Mouse (Mus musculus): Measurements from ENCODE around the gene Bend5. TPM values are rescaled to one million over a fixed set of nuclear protein-coding genes. Genes with fewer than 3 reads are reported as not detected.
A peak's percentile ranks its signal among the peaks of the same experiment; 100 is the strongest.

The Bend5 gene
- polyA plus RNA-seq, 1 experiment: 0.07 TPM

DNA sequence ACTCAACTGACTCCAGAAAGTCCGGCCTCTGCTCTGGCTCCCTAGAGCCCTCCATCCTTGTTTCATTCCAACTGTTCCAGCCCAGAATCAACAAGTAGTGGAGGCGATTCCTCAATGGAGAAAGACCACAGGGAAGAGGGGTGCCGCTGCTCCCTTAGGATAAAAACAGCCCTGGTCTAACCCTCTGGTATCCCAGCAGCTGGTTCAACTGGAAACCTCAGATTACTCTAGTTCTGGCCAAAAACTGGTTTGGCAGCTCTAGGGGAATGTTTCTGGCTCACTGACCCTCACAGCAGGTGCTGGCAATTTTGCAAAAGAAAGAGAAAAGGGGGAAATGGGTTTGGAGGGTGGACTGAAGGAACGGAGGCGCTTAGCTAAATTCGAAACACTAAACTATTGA lies 407 bp upstream of the Bend5 start:
- TF ChIP-seq GATA1 (IDR thresholded peaks at IDR 0.05; ENCODE audit: borderline replicate concordance, low read length) (no peak), FLI1 (IDR thresholded peaks at IDR 0.05; ENCODE audit: low read length) (no peak)
- Histone ChIP-seq H3K4me1 (peaks cover 6% of the 10 kb centered on the region), H3K9me3 (peaks cover 11% of the 10 kb centered on the region; the same call in 1 of the 2 replicates), H3K27me3 (replicated peaks) (peaks cover 30% of the 10 kb centered on the region), H3K36me3 (replicated peaks; ENCODE audit: low read length) (no peaks in the 10 kb centered on the region), H3K4me3 (replicated peaks) (peak overlapping the region; percentile 84)

DNA sequence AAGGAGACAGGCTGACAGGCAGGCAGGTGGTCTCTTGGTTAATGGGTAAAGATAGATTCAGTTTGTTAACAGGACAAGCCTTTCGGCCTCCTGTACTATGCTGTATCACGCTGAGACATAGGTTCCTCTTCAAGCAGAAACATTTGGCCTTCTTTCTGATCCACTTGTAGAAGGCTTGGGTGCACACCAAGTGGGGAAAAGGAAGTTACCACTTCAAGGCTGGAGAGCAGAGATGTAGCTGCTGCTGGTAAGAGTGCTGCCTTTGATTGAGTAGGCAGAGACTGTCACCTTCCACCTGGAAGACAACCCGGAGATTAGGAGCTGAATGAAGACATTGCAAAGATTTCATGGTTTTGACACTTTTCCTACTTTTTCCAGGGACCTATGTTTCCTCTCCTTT lies 1.3 kb downstream of the Bend5 start:
- Histone ChIP-seq H3K27me3 (replicated peaks) (peaks cover 30% of the 10 kb centered on the region), H3K4me1 (peaks cover 6% of the 10 kb centered on the region), H3K36me3 (replicated peaks; ENCODE audit: low read length) (no peaks in the 10 kb centered on the region), H3K4me3 (replicated peaks) (no peak overlapping the region), H3K9me3 (peaks cover 11% of the 10 kb centered on the region; the same call in 1 of the 2 replicates)
- no peak for TF ChIP-seq GATA1 (IDR thresholded peaks at IDR 0.05; ENCODE audit: borderline replicate concordance, low read length)
- TF ChIP-seq FLI1 (IDR thresholded peaks at IDR 0.05; ENCODE audit: low read length): no peak

- no peak for TF ChIP-seq FLI1 (IDR thresholded peaks at IDR 0.05; ENCODE audit: low read length)
- TF ChIP-seq GATA1 (IDR thresholded peaks at IDR 0.05; ENCODE audit: borderline replicate concordance, low read length): no peak
- H3K9me3 ChIP-seq: peaks cover 11% of the 10 kb centered on the region; the same call in 1 of the 2 replicates
- peaks cover 6% of the 10 kb centered on the region for H3K4me1 ChIP-seq
- H3K27me3 ChIP-seq (replicated peaks): peaks cover 30% of the 10 kb centered on the region
- H3K36me3 ChIP-seq (replicated peaks; ENCODE audit: low read length): no peaks in the 10 kb centered on the region
- H3K4me3 ChIP-seq (replicated peaks): no peak overlapping the region
Observed at GRCm38 (mm10) chr4:111416551-111416950, 1.7 kb downstream of the Bend5 start.

- H3K9me3 ChIP-seq: peaks cover 11% of the 10 kb centered on the region; the same call in 1 of the 2 replicates
- H3K36me3 ChIP-seq (replicated peaks; ENCODE audit: low read length): no peaks in the 10 kb centered on the region
- H3K4me1 ChIP-seq: peaks cover 6% of the 10 kb centered on the region
- peaks cover 30% of the 10 kb centered on the region for H3K27me3 ChIP-seq (replicated peaks)
- H3K4me3 ChIP-seq (replicated peaks): no peak overlapping the region
- TF ChIP-seq FLI1 (IDR thresholded peaks at IDR 0.05; ENCODE audit: low read length) (no peak), GATA1 (IDR thresholded peaks at IDR 0.05; ENCODE audit: borderline replicate concordance, low read length) (no peak)
Observed at GRCm38 (mm10) chr4:111417716-111418115, 2.9 kb downstream of the Bend5 start.

DNA sequence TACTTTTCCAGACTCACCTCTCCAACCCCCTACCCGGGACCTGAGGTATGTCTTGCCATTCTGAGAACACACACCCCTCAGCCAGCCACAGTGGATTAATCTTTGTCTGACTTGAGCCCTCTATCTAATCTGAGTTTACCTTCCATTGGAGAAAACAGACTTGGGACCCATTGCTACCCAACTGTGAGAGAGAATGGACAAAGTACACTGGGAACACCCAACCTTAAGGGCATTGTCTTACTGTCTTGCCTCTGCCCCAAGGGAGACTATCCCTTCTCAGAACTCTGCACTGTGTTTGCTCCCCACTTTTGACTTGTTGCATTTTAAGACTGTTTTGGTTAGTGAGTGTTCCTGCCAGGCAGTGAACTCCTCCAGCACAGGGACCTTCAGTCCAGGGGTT lies 4.7 kb downstream of the Bend5 start:
- Histone ChIP-seq H3K4me3 (replicated peaks) (no peak overlapping the region), H3K4me1 (peaks cover 6% of the 10 kb centered on the region), H3K36me3 (replicated peaks; ENCODE audit: low read length) (no peaks in the 10 kb centered on the region), H3K9me3 (peaks cover 9% of the 10 kb centered on the region; the same call in 1 of the 2 replicates), H3K27me3 (replicated peaks) (peaks cover 21% of the 10 kb centered on the region)
- no peak for TF ChIP-seq FLI1 (IDR thresholded peaks at IDR 0.05; ENCODE audit: low read length)

DNA sequence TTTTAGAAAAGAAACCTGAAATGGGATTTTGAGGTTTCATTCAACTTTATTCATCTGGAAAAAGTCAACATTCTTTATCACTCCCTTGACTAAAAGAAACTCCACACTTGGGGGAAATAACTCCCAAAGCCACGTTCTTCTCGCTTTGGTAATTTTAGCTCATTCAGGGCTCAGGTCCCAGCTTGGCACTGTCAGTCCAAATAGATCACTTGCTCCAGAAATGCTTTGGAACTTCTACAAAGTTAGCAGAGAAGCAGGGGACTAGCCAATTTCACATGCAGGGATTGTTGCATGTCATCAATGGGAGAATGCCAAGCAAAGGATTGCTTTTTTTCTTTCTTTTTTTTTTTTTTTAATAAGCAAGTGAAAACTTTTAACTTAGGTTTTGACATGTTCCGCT lies 5.2 kb downstream of the Bend5 start:
- peaks cover 16% of the 10 kb centered on the region for H3K27me3 ChIP-seq (replicated peaks)
- TF ChIP-seq FLI1 (IDR thresholded peaks at IDR 0.05; ENCODE audit: low read length): no peak
- TF ChIP-seq GATA1 (IDR thresholded peaks at IDR 0.05; ENCODE audit: borderline replicate concordance, low read length): no peak
- no peak overlapping the region for H3K4me3 ChIP-seq (replicated peaks)
- no peaks in the 10 kb centered on the region for H3K36me3 ChIP-seq (replicated peaks; ENCODE audit: low read length)
- peaks cover 2% of the 10 kb centered on the region for H3K4me1 ChIP-seq
- H3K9me3 ChIP-seq: 0 out of 2 replicates have a peak, but pooled peaks cover 8% of the 10 kb centered on the region

- H3K4me3 ChIP-seq (replicated peaks): no peak overlapping the region
- TF ChIP-seq GATA1 (IDR thresholded peaks at IDR 0.05; ENCODE audit: borderline replicate concordance, low read length) (no peak), FLI1 (IDR thresholded peaks at IDR 0.05; ENCODE audit: low read length) (no peak)
- H3K36me3 ChIP-seq (replicated peaks; ENCODE audit: low read length): no peaks in the 10 kb centered on the region
- H3K4me1 ChIP-seq: no peaks in the 10 kb centered on the region
- H3K27me3 ChIP-seq (replicated peaks): peaks cover 6% of the 10 kb centered on the region
- no peaks in the 10 kb centered on the region for H3K9me3 ChIP-seq
Observed at GRCm38 (mm10) chr4:111420955-111421354, 6.1 kb downstream of the Bend5 start.

DNA sequence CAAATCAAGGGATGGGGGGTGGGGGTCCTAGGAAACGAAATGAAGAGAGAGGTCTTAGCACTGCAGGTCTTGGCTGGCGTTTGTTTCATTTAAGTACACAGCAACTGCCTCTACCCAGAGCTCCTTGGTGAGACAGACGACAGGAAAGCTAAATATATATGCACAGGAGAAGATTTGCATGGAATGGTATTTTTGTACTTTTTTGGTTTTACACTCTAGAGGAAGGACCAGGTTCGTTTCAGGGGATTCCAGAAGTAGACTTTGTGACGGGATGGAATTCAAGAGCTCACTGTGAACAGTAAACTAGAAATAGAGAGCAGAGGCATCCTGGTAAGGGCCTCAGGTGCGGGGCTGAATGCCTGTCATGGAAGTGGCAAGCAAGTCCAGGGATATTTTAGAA lies 7.0 kb downstream of the Bend5 start:
- Histone ChIP-seq H3K4me1 (no peaks in the 10 kb centered on the region), H3K4me3 (replicated peaks) (no peak overlapping the region)
- TF ChIP-seq FLI1 (IDR thresholded peaks at IDR 0.05; ENCODE audit: low read length): no peak

DNA sequence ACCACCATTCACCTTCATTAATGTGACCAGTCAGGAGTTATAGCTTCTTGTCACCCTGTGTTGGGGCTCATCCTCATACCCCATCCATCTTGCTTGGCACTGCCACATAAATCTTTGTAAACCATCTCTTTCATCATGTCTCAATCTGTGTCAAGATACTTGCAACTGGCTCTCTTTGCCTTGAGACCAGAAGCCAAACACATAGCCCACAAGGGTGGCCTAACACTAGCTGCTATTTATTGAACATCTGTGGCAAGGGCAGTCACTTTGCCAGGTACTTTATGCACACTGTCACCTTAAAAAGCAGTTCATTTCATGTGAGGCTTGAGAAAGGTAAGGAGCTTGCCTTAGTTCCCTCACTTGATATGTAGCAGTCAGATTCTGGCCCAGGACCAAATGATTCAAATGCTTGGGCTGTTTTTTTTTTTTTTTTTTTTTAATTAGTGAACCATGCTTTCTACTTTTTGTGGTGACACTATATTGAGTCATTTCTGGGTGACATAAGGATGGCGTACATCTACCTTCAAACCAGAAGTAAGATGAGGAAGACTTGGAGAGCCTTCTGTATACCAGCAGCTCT lies 9.7 kb downstream of the Bend5 start:
- TF ChIP-seq FLI1 (IDR thresholded peaks at IDR 0.05; ENCODE audit: low read length): no peak
- no peak for TF ChIP-seq GATA1 (IDR thresholded peaks at IDR 0.05; ENCODE audit: borderline replicate concordance, low read length)
- no peaks in the 10 kb centered on the region for H3K27me3 ChIP-seq (replicated peaks)
- no peaks in the 10 kb centered on the region for H3K9me3 ChIP-seq
- H3K36me3 ChIP-seq (replicated peaks; ENCODE audit: low read length): no peaks in the 10 kb centered on the region
- H3K4me3 ChIP-seq (replicated peaks): no peak overlapping the region
- H3K4me1 ChIP-seq: no peaks in the 10 kb centered on the region

More for the DNA sequence above, 7.0 kb downstream of the Bend5 start:
- Histone ChIP-seq H3K36me3 (replicated peaks; ENCODE audit: low read length) (no peaks in the 10 kb centered on the region), H3K27me3 (replicated peaks) (no peaks in the 10 kb centered on the region), H3K9me3 (no peaks in the 10 kb centered on the region)

GRCm38 (mm10) chr4:111425170-111425569 lies 10.4 kb downstream of the Bend5 start:
- H3K9me3 ChIP-seq: no peaks in the 10 kb centered on the region
- no peak overlapping the region for H3K4me3 ChIP-seq (replicated peaks)
- TF ChIP-seq FLI1 (IDR thresholded peaks at IDR 0.05; ENCODE audit: low read length) (no peak), GATA1 (IDR thresholded peaks at IDR 0.05; ENCODE audit: borderline replicate concordance, low read length) (no peak)
- H3K36me3 ChIP-seq (replicated peaks; ENCODE audit: low read length): no peaks in the 10 kb centered on the region
- H3K27me3 ChIP-seq (replicated peaks): no peaks in the 10 kb centered on the region
- no peaks in the 10 kb centered on the region for H3K4me1 ChIP-seq

GRCm38 (mm10) chr4:111431186-111431585 lies 16.4 kb downstream of the Bend5 start:
- Histone ChIP-seq H3K27me3 (replicated peaks) (no peaks in the 10 kb centered on the region), H3K36me3 (replicated peaks; ENCODE audit: low read length) (no peaks in the 10 kb centered on the region), H3K4me3 (replicated peaks) (no peak overlapping the region), H3K4me1 (no peaks in the 10 kb centered on the region), H3K9me3 (peaks cover 17% of the 10 kb centered on the region)
- TF ChIP-seq FLI1 (IDR thresholded peaks at IDR 0.05; ENCODE audit: low read length) (no peak), GATA1 (IDR thresholded peaks at IDR 0.05; ENCODE audit: borderline replicate concordance, low read length) (no peak)
